7 mouse cellular contexts compared by ENCODE assay signal in the genomic region with DNA sequence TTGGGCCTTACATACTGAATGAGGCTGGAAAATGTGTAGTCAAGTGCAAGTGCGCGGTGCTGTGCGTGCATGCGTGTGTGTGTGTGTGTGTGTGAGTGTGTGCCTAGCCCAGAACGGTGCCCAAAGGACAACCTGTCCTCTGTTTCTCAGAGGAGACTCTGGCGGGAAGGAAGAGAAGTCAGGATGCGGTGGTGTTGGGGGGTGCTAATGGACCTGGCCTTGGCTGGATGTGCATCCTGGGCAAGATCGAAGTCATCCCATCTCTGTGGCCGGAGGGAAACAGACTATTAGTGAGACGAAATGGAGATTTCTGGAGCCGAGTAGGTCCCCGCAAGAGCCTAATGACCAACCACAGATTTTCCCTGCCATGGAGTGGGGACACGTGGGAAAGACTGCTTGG. TPM values are rescaled to one million over a fixed set of nuclear protein-coding genes. Genes with fewer than 3 reads are reported as not detected.
A peak's percentile ranks its signal among the peaks of the same experiment; 100 is the strongest.
DNase-seq lines count a peak whose midpoint lies in the region; ATAC-seq and TF ChIP-seq lines count a peak whose summit lies in the region.

No protein-coding gene starts in this region.

- peak overlapping the region; percentile 94 for H3K27ac ChIP-seq in embryonic facial prominence, embryonic 15.5 days (replicated peaks)
- peak overlapping the region; percentile 84 for H3K27ac ChIP-seq in hindbrain, postnatal 0 days

- 7% methylated on average over 13 of the region's 13 CpGs for WGBS in embryonic facial prominence, embryonic 15.5 days
- WGBS in hindbrain, postnatal 0 days, result 9% methylated on average over 13 of the region's 13 CpGs

- no peak for TF ChIP-seq CTCF in hindbrain, postnatal 0 days (IDR thresholded peaks at IDR 0.05; ENCODE audit: low read depth)

- no peaks in the 10 kb centered on the region for H3K27me3 ChIP-seq in embryonic facial prominence, embryonic 15.5 days
- H3K27me3 ChIP-seq in hindbrain, postnatal 0 days (ENCODE audit: insufficient read depth, low read length), result no peaks in the 10 kb centered on the region

- H3K36me3 ChIP-seq in embryonic facial prominence, embryonic 15.5 days, result peaks cover 17% of the 10 kb centered on the region
- no peaks in the 10 kb centered on the region for H3K36me3 ChIP-seq in hindbrain, postnatal 0 days (ENCODE audit: insufficient read depth, low read length)

- intact Hi-C loops in left cerebral cortex, postnatal 10 days (cut with DNase I), result loop anchor here (1.0 kb wide), 1 partner anchor 87 kb away; no protein-coding TSS in a partner anchor

- H3K4me2 ChIP-seq in embryonic facial prominence, embryonic 15.5 days (replicated peaks), result peak overlapping the region; percentile 84
- H3K4me2 ChIP-seq in hindbrain, postnatal 0 days (ENCODE audit: low read depth, low read length), result peak overlapping the region; percentile 97

- H3K4me1 ChIP-seq in embryonic facial prominence, embryonic 15.5 days, result peaks cover 27% of the 10 kb centered on the region
- H3K4me1 ChIP-seq in hindbrain, postnatal 0 days (ENCODE audit: insufficient read depth, low read length), result peaks cover 16% of the 10 kb centered on the region

- no peak for ATAC-seq in embryonic facial prominence, embryonic 15.5 days (ENCODE audit: insufficient number of reproducible peaks, low FRiP score, low TSS enrichment, low read depth)
- no peak for ATAC-seq in hindbrain, postnatal 0 days
- no peak for ATAC-seq in frontal cortex, adult (ENCODE audit: low TSS enrichment)

- H3K9ac ChIP-seq in embryonic facial prominence, embryonic 15.5 days, result peak overlapping the region; percentile 2; the same call in 1 of the 2 replicates
- H3K9ac ChIP-seq in hindbrain, postnatal 0 days (replicated peaks; ENCODE audit: low read length), result peak overlapping the region; percentile 47

- peak; percentile 19 to 36 for DNase-seq in spleen, postnatal 10 days (ENCODE audit: low spot score in 2 of 2)
- DNase-seq in spleen, postnatal 4 days (ENCODE audit: low spot score in 2 of 2), result no peak
- peak; percentile 3 for DNase-seq in hindbrain, postnatal 0 days (ENCODE audit: low spot score)
- peak; percentile 32 for DNase-seq in lung, postnatal 10 days
- DNase-seq in left cerebral cortex, postnatal 10 days (ENCODE audit: extremely low spot score in 1 of 2, low spot score in 2 of 2), result no peak

- H3K4me3 ChIP-seq in embryonic facial prominence, embryonic 15.5 days (replicated peaks), result peak overlapping the region; percentile 80
- H3K4me3 ChIP-seq in hindbrain, postnatal 0 days (ENCODE audit: low read length), result peak overlapping the region; percentile 76

- no peaks in the 10 kb centered on the region for H3K9me3 ChIP-seq in embryonic facial prominence, embryonic 15.5 days (replicated peaks)
- H3K9me3 ChIP-seq in hindbrain, postnatal 0 days (ENCODE audit: low read length), result no peaks in the 10 kb centered on the region

RNA-seq across cellular contexts. Expression of a gene that starts 0.5 kb away (rescaled TPM):
- polyA plus RNA-seq in embryonic facial prominence, embryonic 15.5 days (2015; fragmentation: Nextera tagmentation; extraction: Ambion mirVana), result 36.8 and 41.7 TPM in 2 replicates
- 8.5 TPM in 2 replicates for total RNA-seq in hindbrain, postnatal 0 days (2014; rRNA removed)
- polyA plus RNA-seq in hindbrain, postnatal 0 days (2015; fragmentation: Nextera tagmentation; extraction: Ambion mirVana), result 7.6 and 7.8 TPM in 2 replicates
- total RNA-seq in left cerebral cortex, postnatal 10 days (2021), result 1 to 10 TPM; 4.6 to 6.7 TPM

RNA-seq across cellular contexts. Expression of a gene that starts 0.5 kb away (rescaled TPM):
- polyA plus RNA-seq in embryonic facial prominence, embryonic 15.5 days (2015; fragmentation: Nextera tagmentation; extraction: Ambion mirVana), result 39.4 and 41.7 TPM in 2 replicates
- 19.6 and 21.3 TPM in 2 replicates for total RNA-seq in hindbrain, postnatal 0 days (2014; rRNA removed)
- polyA plus RNA-seq in hindbrain, postnatal 0 days (2015; fragmentation: Nextera tagmentation; extraction: Ambion mirVana), result 23.6 and 24.1 TPM in 2 replicates
- total RNA-seq in left cerebral cortex, postnatal 10 days (2021), result 10 to 100 TPM; 14.8 to 15.9 TPM

RNA-seq across cellular contexts. Expression of a gene that starts 20.8 kb away (rescaled TPM):
- polyA plus RNA-seq in embryonic facial prominence, embryonic 15.5 days (2015; fragmentation: Nextera tagmentation; extraction: Ambion mirVana), result 1.0 and 1.8 TPM in 2 replicates
- total RNA-seq in hindbrain, postnatal 0 days (2014; rRNA removed), result 0.78 and 0.86 TPM in 2 replicates
- 1.8 and 2.5 TPM in 2 replicates for polyA plus RNA-seq in hindbrain, postnatal 0 days (2015; fragmentation: Nextera tagmentation; extraction: Ambion mirVana)
- total RNA-seq in left cerebral cortex, postnatal 10 days (2021), result under 1 TPM; 0.62 to 0.67 TPM

RNA-seq across cellular contexts. Expression of a gene that starts 30.1 kb away (rescaled TPM):
- polyA plus RNA-seq in embryonic facial prominence, embryonic 15.5 days (2015; fragmentation: Nextera tagmentation; extraction: Ambion mirVana), result 4.3 and 4.4 TPM in 2 replicates
- 2.2 and 2.5 TPM in 2 replicates for total RNA-seq in hindbrain, postnatal 0 days (2014; rRNA removed)
- polyA plus RNA-seq in hindbrain, postnatal 0 days (2015; fragmentation: Nextera tagmentation; extraction: Ambion mirVana), result 1.9 and 2.5 TPM in 2 replicates
- 1 to 10 TPM; 3.6 to 4.3 TPM for total RNA-seq in left cerebral cortex, postnatal 10 days (2021)

RNA-seq across cellular contexts. Expression of a gene that starts 54.8 kb away (rescaled TPM):
- 0.28 TPM in 1 of 2 replicates, not detected in the other for polyA plus RNA-seq in embryonic facial prominence, embryonic 15.5 days (2015; fragmentation: Nextera tagmentation; extraction: Ambion mirVana)
- total RNA-seq in hindbrain, postnatal 0 days (2014; rRNA removed), result not detected in 2 replicates
- polyA plus RNA-seq in hindbrain, postnatal 0 days (2015; fragmentation: Nextera tagmentation; extraction: Ambion mirVana), result not detected in 2 replicates
- total RNA-seq in left cerebral cortex, postnatal 10 days (2021), result not detected

Comparison
In these comparisons a context has a peak if more than half of its experiments do, and no peak if none do; other contexts are left out.
1. DNase-seq: peak in spleen, postnatal 10 days (2 of 2), hindbrain, postnatal 0 days (single experiment) and lung, postnatal 10 days (single experiment); none in spleen, postnatal 4 days (0 of 2) and left cerebral cortex, postnatal 10 days (0 of 2).